Mouse (Mus musculus) yolk sac, embryonic 10.5 days (tissue): ENCODE measurements around the gene Ankrd39.

Experiments
- DNase-seq: peaks from one replicate; pipeline ENCODE4 v3.0.0-alpha.2; 2017; ENCODE audit warnings: low spot score

The Ankrd39 gene

GRCm38 (mm10) chr1:36546888-36547471 lies at the start of gene Ankrd39:
Gene Ankrd39, minus strand, starts transcription at chr1:36547445.
- peak; percentile 98 for DNase-seq

DNA sequence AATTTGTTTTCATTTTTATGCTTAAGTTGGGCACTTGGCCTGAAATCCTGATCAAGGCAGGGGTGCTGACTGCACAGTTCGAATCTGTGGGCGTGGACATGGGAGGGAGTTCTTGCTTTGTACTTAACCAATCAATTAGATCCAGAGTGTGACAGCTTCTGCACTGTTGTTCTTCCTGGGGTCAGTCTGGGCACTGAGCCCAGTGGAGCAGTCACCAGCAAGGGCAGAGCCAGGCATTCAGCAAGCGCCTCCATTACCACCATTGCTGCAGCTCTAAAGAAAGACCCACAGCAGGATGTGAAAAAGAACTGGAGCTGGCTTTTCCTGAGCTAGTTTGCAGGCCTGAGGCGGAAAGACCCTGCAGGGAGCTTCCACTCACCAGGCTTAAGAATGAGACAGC lies 48.9 kb upstream of the Ankrd39 start:
- DNase-seq, result no peak

DNA sequence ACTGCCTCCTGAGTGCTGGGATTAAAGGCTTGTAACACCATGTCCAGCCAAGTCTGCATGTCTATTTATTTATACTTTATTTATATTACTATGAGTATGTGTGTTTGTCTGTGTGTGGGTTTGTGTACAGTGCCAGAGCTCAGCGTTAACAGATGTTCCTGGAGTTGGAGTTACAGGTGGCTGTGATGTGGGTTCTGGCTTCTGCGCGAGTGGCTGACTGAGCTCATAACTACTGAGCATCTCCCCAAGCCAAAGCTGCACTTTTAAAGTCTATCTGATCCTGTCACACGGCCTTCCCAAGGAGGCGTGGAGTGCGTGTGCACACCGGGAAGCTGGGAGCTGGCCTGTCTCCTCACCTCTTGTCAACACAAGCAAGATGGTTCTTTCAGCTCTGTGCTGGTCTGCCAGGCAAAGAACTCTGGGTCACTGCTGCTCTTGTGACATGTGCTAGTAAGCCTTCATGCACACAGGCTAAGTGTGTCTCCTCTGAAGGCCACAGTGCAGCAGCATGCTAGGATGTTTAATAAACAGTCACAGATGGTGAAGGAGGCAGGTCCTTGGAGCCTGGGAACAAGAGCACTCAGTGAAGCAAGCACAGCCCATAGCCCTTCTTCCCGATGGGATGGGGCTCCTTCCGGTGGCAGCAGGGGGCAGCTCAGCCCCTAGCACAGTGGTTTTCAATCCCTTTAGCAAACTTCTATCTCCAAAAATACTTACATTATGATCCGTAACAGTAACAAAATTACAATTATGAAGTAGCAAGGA lies 48.1 kb upstream of the Ankrd39 start:
- no peak for DNase-seq

DNA sequence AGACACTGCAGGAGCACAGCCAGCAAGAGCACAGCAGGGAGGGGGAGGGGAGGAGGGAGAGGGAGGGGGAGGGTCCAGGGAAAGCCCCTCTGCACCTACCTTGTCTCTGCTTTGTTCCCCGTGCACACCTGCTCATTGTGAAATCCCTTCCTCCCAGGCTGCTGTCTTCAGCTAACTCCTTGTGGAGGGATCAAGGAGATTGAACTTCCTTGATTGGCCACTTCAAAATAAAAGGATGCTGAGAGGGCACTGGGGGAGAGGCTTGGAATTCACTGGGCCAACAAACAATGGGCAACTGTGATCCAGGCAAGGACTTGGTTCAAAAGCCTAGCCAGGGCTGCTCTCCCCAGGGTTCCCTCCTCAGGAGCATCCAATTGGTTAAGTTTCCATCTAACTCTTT lies 45.9 kb upstream of the Ankrd39 start:
- DNase-seq, result no peak

DNA sequence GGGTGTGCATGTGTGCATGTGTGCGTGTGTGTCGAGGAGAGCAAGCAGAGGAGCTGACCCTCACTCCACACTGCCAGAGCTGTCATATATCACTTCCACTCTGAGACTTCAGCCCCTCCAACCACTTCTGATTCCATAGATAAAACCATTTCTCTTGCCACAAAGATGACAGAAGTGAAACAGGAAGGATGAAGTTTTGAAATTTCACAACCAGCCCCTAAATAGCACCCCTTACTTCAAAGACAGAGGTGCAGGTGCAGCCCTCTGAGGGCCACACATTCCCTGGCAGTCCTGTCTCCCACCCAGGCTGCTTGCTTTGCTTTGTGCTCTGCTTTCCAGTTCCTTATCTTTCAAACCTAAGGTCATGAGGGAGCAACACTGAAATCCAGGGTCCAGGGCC lies 44.2 kb upstream of the Ankrd39 start:
- DNase-seq, result no peak

GRCm38 (mm10) chr1:36590664-36591063 lies 43.4 kb upstream of the Ankrd39 start:
- no peak for DNase-seq

GRCm38 (mm10) chr1:36589486-36589885 lies 42.2 kb upstream of the Ankrd39 start:
- no peak for DNase-seq

GRCm38 (mm10) chr1:36588476-36589450 lies 41.5 kb upstream of the Ankrd39 start:
- peak; percentile 40 for DNase-seq

DNA sequence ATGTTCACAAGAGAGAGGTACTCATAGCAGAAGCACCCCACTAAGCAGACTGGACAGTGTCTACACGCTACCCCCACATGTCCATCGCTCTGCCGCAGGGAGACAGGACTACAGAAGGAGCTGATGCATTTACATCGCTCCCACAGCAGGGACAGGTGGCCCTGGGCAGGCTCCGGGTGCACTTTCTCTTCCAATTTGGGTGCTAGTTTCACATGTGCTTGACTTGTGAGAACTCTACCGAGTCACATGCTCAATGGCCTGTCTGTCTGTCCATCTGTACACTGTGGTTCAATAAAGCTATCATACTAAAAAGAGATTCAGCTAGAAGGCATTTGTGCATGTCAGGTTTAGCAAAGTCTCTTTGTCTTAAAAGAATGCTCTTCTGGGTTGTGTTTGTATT lies 40.6 kb upstream of the Ankrd39 start:
- no peak for DNase-seq

DNA sequence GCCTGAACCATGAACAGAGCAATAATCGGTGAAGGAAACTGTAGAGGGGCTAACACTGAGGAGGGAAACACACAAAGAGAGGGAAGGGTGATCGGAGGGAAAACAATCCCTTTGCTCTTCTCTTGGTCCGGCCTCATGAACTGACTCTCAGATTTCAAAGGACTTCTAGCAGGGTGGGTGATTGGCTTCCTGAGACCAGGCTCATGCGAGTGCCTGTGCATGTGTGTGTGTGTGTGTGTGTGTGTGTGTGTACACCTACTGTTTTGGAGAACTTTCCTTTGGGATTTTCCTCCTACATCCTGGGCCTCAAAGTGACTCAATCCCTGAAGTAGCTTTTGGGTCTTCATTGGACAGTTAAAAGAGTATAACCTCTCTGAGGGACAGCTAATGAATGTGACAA lies 39.0 kb upstream of the Ankrd39 start:
- no peak for DNase-seq

- no peak for DNase-seq
These were observed 36.3 kb upstream of the Ankrd39 start for GRCm38 (mm10) chr1:36583408-36584116.

GRCm38 (mm10) chr1:36582211-36582610 lies 35.0 kb upstream of the Ankrd39 start:
- DNase-seq, result no peak

DNA sequence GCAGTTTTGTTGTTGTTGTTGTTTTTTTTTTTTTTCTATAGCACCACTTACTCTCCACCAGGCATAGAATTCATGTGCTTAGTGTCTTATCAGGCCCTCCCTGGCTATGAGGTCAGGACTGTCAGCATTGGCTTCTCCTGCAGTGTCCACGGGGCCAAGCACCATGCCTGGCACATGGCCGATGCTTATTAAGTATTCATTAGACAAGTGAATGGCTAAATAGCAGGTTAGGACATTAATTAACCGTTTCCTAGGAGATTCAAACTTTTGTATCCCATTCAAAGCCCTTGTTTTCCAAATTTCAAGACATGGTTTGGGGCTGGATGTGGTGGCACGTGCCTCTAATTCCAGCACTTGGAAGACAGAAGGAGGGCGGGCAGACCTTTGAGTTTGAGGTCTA lies 34.0 kb upstream of the Ankrd39 start:
- no peak for DNase-seq

DNA sequence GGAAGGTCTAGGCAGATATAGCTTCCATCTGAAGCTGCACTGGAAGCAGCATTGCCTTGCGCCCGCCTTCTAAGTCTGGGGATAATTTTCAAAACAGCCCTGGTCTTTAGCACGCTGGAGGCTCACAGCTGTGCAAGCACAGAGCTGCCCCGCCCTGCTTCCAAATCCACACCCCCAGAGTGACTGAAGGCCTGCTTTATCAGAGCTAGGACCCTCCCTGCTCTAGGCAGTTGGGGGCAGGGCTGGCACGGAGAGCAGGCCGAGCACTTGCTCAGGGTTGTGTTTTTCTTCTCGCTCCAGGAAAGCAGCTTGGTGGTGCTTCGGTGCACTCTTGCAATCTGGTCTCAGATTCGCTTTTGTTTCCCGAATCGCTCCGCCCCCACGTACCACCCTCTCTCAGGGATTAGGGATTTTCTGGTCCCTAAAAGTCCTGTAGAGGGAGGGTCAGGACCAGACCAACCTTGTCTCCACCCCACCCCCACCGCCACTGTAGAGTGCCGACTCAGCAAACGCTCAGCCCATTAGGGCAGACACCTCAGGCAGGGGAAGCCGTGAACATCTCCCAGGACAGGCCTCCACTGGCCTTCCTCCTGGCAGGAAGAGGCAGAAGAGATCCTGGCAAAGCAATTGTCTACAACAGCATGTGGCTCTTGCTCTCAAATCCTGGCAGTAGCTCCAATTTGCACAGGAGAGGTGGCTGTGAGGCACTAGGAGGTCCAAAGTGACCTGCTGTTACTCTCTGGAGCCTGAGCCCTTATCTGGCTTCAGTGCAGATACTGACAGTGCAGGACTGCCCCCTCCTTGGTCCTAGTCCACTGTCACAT lies 33.4 kb upstream of the Ankrd39 start:
- peak; percentile 80 for DNase-seq

DNA sequence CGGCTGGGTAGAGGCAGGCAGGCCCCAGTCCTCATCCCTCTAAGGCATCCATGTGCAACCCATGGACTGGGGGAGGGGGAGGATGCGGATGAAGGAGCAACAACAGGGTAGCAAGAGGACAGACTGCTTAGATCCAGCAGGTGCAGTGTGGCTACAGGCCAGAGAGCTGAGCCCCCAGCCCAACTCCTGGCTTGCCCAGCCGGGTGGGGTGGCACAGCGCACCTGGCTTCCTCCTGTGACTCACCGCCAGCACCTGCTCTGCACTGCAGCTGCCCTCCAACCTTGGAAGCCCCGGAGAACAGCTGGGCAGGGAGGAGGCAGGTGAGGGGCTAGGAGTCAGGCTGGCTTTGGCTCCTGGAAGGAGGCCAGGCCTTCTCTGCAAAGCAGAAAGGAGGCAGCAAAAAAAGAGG lies 32.7 kb upstream of the Ankrd39 start:
- DNase-seq, result no peak

GRCm38 (mm10) chr1:36576991-36577675 lies 29.9 kb upstream of the Ankrd39 start:
- DNase-seq, result no peak

GRCm38 (mm10) chr1:36575347-36575746 lies 28.1 kb upstream of the Ankrd39 start:
- DNase-seq, result no peak

- no peak for DNase-seq
These were observed 27.1 kb upstream of the Ankrd39 start for GRCm38 (mm10) chr1:36574196-36574955.

GRCm38 (mm10) chr1:36573524-36573923 lies 26.3 kb upstream of the Ankrd39 start:
- no peak for DNase-seq

- no peak for DNase-seq
These were observed 25.5 kb upstream of the Ankrd39 start for GRCm38 (mm10) chr1:36572709-36573108.
